Mouse (Mus musculus) CH12.LX (cell line): ENCODE measurements at regions not wholly inside any gene's neighbourhood (a gene's known extent, or its start where the extent isn't known, plus 50 kb on each side); places are given as distances from the start of the nearest gene placed in this dataset.

Source experiments
- CHD2 ChIP-seq: IDR thresholded peaks from 2 replicates; pipeline ENCODE4 v1.6.1; 2011; ENCODE audit warnings: low read length, improper control_type of control experiment
- CTCF ChIP-seq, 2 experiments: IDR thresholded peaks in 1 of 2; conservative IDR thresholded peaks in 1 of 2; 2 replicates each; pipeline ENCODE4 v1.5.1; 2011 to 2012; ENCODE audit warnings: low read depth in 2 of 2, low read length in 2 of 2, improper control_type of control experiment in 1 of 2, inconsistent platforms in 1 of 2, mild to moderate bottlenecking in 1 of 2, moderate library complexity in 1 of 2

- TF ChIP-seq CTCF (conservative IDR thresholded peaks at IDR 0.05 in 1 of 2, IDR thresholded peaks at IDR 0.05 in 1 of 2; ENCODE audit: low read depth in 2 of 2, low read length in 2 of 2) (no peak), CHD2 (no peak)
Observed at GRCm38 (mm10) chr1:128478376-128478775, 61.2 kb upstream of the Dars start.
